Mouse (Mus musculus) thymus, adult 2 months (tissue): Measurements from ENCODE around the gene Srrm1. TPM values are rescaled to one million over a fixed set of nuclear protein-coding genes. Genes with fewer than 3 reads are reported as not detected.
"Not testable (repeated sequence)": the region's sequence is repeated elsewhere in the genome, so short reads cannot be mapped to it uniquely, and the experiment has no call there.

ENCODE experiments used
- DNase-seq: peaks from one replicate; pipeline ENCODE4 v3.0.0; 2021
- H3K27ac ChIP-seq: fragments of 200-500 bp; 2 replicates; pipeline ENCODE4 v1.5.1; 2012; ENCODE audit warnings: low read length, control low read depth; ENCODE audit not compliant: control insufficient read depth, insufficient read depth
- H3K27me3 ChIP-seq: fragments of 200-500 bp; 2 replicates; pipeline ENCODE4 v1.6.1; 2012; ENCODE audit warnings: mild to moderate bottlenecking, low read length, moderate library complexity, mixed read lengths; ENCODE audit not compliant: control insufficient read depth, insufficient read depth
- H3K36me3 ChIP-seq: fragments of 200-500 bp; 2 replicates; pipeline ENCODE4 v1.6.1; 2012; ENCODE audit warnings: mild to moderate bottlenecking, low read length, moderate library complexity; ENCODE audit not compliant: control insufficient read depth, insufficient read depth
- H3K4me1 ChIP-seq: fragments of 200-500 bp; replicated peaks from 2 replicates; pipeline ENCODE4 v1.6.1; 2012; ENCODE audit warnings: low read length; ENCODE audit not compliant: control insufficient read depth, insufficient read depth
- H3K4me3 ChIP-seq: fragments of 200-500 bp; 2 replicates; pipeline ENCODE4 v1.5.1; 2012; ENCODE audit warnings: mild to moderate bottlenecking, low read length, control low read depth, moderate library complexity; ENCODE audit not compliant: control insufficient read depth, insufficient read depth
- CTCF ChIP-seq: fragments of 200-500 bp; IDR thresholded peaks from 2 replicates; pipeline ENCODE4 v1.5.1; 2012; ENCODE audit warnings: mild to moderate bottlenecking, control low read depth, low read length, moderate library complexity, borderline replicate concordance; ENCODE audit not compliant: control insufficient read depth, poor library complexity, insufficient read depth; ENCODE audit errors: extremely low read depth
- POLR2A ChIP-seq: fragments of 200-500 bp; IDR thresholded peaks from 2 replicates; pipeline ENCODE4 v1.6.1; 2012; ENCODE audit warnings: mild to moderate bottlenecking, low read length, control low read depth, moderate library complexity; ENCODE audit not compliant: control insufficient read depth, poor library complexity, insufficient read depth; ENCODE audit errors: extremely low read depth
- WGBS: fragments of 180-500 bp; shearing (Covaris S2); methylation state at CpG from one replicate; pipeline ENCODE4 v1.1.7; 2018; 5-methylcytosine and 5-hydroxymethylcytosine counted together
- polyA plus RNA-seq: library from polyadenylated mRNA; depleted of rRNA; stranded (reverse); fragments of >200 nt; gene quantifications from 2 replicates; pipeline ENCODE4 v1.2.3, GENCODE M21; 2012

Gene Srrm1
- polyA plus RNA-seq, 1 experiment: 41.0 TPM

- Histone ChIP-seq H3K27ac (no peak overlapping the region), H3K4me1 (peaks cover 6% of the 10 kb centered on the region), H3K4me3 (no peak overlapping the region), H3K36me3 (no peaks in the 10 kb centered on the region), H3K27me3 (no peaks in the 10 kb centered on the region)
- TF ChIP-seq POLR2A: no peak
- no peak for TF ChIP-seq CTCF
- 90% methylated on average over 12 of the region's 12 CpGs for WGBS
- no peak for DNase-seq
Observed at GRCm38 (mm10) chr4:135357221-135357920, 4.2 kb upstream of the Srrm1 start.

GRCm38 (mm10) chr4:135355886-135356550 lies 2.9 kb upstream of the Srrm1 start:
- Histone ChIP-seq H3K27me3 (no peaks in the 10 kb centered on the region), H3K4me3 (no peak overlapping the region), H3K27ac (no peak overlapping the region), H3K4me1 (peaks cover 8% of the 10 kb centered on the region), H3K36me3 (no peaks in the 10 kb centered on the region)
- TF ChIP-seq CTCF (no peak), POLR2A (no peak)
- no peak for DNase-seq
- WGBS: 90% methylated on average over 9 of the region's 9 CpGs

- peak overlapping the region; percentile 8; the same call in 1 of the 2 replicates for H3K27ac ChIP-seq
- not testable (repeated sequence) for H3K36me3 ChIP-seq, DNase-seq, H3K27me3 ChIP-seq, H3K4me3 ChIP-seq, H3K4me1 ChIP-seq
Observed at GRCm38 (mm10) chr4:135354751-135355150, 1.6 kb upstream of the Srrm1 start.

GRCm38 (mm10) chr4:135353794-135354450 lies 801 bp upstream of the Srrm1 start:
- TF ChIP-seq POLR2A (no peak), CTCF (no peak)
- peaks cover 8% of the 10 kb centered on the region for H3K4me1 ChIP-seq
- peak; percentile 8 for DNase-seq
- H3K36me3 ChIP-seq: no peaks in the 10 kb centered on the region
- H3K27me3 ChIP-seq: no peaks in the 10 kb centered on the region
- H3K4me3 ChIP-seq: peak overlapping the region; percentile 48
- H3K27ac ChIP-seq: peak overlapping the region; percentile 78
- WGBS: 7% methylated on average over 12 of the region's 12 CpGs

GRCm38 (mm10) chr4:135352326-135353065 lies 625 bp downstream of the Srrm1 start:
- no peak for TF ChIP-seq CTCF
- TF ChIP-seq POLR2A: no peak

GRCm38 (mm10) chr4:135337376-135337942 lies 15.7 kb downstream of the Srrm1 start:
- DNase-seq: no peak
- H3K27me3 ChIP-seq: no peaks in the 10 kb centered on the region
- peaks cover 98% of the 10 kb centered on the region for H3K36me3 ChIP-seq
- WGBS: 97% methylated on average over 14 of the region's 14 CpGs
- H3K27ac ChIP-seq: no peak overlapping the region
- H3K4me3 ChIP-seq: no peak overlapping the region
- TF ChIP-seq POLR2A (no peak), CTCF (no peak)
- no peaks in the 10 kb centered on the region for H3K4me1 ChIP-seq

More at GRCm38 (mm10) chr4:135352326-135353065, 625 bp downstream of the Srrm1 start:
- Histone ChIP-seq H3K4me1 (peaks cover 8% of the 10 kb centered on the region), H3K4me3 (peak overlapping the region; percentile 70), H3K27ac (no peak overlapping the region), H3K36me3 (no peaks in the 10 kb centered on the region), H3K27me3 (no peaks in the 10 kb centered on the region)
- DNase-seq: no peak
- WGBS: under 1% methylated on average over 66 of the region's 67 CpGs
